Mouse (Mus musculus) retina, postnatal 7 days (tissue): ENCODE data around the gene Dock4.
A peak's percentile ranks its signal among the peaks of the same experiment; 100 is the strongest.

Source experiments
- DNase-seq: peaks from one replicate; pipeline ENCODE4 v3.0.0-alpha.2; 2012; ENCODE audit warnings: low read depth, low spot score

The Dock4 gene

DNA sequence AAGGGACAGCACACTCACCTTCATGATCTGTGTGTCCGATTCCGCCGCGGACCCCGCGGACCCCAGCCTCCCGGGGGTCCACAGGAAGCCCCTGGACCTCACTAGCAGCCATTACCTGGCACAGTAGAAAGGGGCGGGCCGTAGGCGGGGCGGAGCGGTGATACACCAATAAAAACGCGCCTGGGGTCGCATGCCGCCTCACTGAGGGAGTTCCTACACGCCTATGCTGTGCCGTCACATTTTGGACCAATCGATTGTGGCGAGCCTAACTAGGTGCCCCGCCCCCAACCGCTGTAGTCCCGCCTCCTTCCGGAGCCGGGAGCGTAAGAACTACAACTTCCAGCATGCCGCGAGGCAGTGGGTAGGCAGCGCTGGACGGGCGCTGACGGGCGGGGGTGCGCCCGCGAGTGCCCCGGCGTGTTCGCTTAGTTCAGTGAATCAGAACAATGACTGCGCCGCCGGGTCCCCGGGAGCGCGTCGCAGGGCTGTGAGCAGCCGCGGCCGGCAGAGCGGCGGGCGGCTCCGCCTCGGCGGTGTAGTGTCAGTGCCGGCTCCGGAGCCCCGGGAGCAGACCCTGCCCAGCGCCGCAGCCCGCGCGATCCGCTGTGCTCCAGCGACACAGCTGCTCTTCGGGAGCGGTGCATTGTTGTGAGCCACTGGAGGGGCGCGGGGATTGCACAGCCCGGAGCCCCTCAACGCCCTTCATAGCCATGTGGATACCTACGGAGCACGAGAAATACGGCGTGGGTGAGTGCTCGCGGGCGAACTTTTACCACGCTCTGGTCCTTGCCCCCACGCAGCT lies at the start of gene Dock4, which contains the start of gene Zfp277:
Dock4 (plus strand) TSS at position 305 of the 802 bp plus-strand sequence.
Zfp277 (minus strand) TSS at position 255 of the 802 bp plus-strand sequence.
- peak; percentile 99 for DNase-seq

DNA sequence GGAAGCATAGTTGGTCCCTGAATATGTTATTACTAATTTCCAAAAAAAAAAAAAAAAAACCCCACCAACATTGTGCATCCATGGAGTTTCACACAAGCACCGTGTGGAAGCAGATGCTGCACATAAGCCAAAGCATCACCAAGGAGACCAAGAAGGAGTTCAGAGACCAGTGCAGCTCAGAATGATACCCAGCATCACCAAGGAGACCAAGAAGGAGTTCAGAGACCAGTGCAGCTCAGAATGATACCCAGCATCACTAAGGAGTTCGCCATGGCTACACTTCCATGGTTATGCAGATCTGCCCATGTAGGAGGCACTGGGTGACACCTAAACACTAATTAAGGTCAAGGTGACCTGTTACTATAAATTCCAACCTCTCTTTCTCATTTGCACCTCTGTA lies 46.8 kb upstream of the Dock4 start:
- DNase-seq, result no peak

DNA sequence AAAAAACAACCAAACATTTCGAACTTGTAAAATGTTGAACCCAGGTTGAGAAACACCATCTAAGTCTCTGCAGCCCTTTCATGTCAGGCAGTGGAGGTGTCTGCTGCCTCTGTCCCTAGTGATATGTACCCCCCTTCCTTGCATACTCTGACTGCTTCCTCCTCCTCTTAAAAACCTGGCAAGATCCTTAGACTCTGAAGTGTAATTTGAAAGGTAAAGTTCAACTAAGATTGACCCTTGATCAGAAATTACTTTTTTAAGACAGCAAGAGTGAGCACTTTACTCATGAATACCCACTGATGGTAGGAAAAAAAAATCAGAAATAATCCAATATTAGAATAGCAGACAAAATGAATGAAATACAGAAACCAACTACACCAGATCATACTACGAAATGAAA lies 46.4 kb upstream of the Dock4 start:
- no peak for DNase-seq

DNA sequence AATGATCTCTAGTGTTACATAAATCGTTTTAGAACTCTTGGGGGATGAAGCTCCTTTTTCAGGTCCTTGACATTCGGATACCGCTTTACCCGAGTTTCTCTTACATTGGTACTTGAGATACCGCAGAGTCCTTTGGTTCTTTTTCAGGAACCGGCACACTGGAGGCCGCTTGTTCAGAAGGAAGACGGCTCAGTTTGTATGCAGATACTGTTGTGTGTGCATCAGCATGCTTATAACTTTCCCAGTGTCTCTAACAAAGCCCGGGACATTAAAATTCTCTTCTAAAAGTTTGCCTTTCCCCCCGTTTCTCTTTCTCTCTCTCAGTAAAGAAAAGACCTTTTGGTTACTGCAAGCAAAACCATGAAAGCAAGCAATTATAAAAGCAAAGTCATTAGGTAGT lies 45.9 kb upstream of the Dock4 start:
- no peak for DNase-seq

DNA sequence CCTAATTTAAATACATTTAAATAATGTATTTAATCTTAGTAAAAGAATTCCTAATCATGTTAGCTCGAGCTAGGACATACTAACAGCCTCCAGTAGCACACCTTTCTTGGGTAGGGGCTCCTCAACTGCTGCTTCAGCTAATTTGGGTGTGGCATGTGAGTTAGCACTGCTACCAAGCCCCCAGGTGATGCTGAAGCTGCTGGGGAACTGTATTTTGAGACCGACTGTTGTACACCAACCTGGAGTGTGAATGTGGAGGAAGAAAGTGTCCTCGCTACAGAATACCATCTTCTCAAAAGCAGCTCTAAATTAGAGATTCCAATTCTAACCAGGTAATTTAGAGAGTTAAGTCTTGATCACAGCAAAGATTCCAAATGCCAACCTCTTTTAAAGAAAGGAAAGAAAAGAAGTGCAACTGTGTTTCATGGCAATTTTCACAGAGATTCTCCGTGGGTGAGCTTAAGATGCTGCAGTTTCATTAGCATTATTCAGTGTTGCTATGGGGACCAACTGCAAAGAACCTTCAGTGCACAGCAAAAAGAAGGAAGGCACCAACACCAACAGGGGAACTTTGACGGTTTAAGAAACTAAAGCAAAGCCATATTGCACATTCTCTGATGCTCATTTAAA lies 31.0 kb upstream of the Dock4 start:
- no peak for DNase-seq

DNA sequence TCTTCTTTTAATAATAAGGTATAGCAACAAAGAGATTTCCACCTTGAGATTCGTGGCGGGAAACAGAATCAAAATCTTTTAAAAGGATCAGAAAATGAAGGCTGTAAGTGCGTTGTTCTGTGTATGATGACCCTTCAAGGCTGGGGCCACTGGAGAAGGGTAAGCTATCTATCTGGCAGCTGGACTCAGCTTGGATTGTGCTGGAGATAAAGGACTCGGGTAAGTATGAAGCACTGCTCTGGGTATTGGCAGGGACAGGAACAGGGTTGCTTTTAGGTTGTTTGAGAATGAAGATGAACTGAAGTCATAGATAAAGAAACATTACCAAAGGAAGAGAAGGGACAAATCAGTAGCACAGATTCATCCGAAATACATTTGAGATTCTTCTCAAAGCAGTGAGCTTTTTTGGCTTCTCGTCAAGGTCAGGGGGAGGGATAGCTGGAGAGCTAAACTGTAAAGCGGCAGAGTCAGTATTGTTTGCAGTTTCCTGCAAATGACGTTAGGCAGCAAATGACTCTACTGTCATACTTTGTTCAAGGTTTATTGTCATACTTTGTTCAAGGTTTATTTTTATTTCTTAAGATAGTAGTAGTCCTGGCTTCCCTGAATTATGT lies 30.3 kb upstream of the Dock4 start:
- no peak for DNase-seq

DNA sequence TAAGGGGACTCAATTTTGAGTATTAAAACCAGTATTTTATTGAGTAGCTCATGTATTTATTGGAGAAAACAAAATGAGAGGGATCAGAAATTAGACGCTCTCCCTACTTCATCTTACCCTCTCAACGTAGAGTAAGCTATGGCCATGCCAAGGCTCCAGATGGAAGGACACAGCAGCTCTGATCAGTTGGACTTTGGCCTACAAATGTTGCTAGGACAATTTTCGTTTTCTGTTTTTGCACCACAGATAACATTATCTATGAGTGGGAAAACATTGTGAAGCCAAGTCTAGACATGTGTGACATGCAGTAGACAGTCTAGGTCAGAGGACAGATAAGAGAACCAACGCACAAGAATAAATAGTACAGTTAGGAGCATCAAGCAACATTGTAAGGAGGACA lies 28.5 kb upstream of the Dock4 start:
- DNase-seq, result no peak

DNA sequence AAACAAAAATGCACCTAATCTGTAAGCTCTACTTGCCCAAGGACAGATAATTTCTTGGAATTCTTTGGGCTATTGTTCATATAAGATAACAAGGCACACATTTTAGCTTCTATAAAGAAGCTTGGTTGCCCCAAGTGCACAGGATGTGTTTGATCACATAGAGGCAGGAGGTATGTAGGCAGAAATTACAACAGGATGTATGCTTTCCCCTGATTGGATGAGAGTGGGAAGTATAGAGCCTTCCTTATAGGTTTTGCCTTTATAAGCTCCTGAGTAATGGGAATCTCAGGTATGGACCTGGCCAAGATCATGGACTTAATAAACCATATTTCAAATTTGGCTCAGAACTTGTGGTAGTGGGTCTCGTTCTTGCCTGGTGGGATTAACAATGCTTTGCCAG lies 20.8 kb upstream of the Dock4 start:
- DNase-seq, result no peak

DNA sequence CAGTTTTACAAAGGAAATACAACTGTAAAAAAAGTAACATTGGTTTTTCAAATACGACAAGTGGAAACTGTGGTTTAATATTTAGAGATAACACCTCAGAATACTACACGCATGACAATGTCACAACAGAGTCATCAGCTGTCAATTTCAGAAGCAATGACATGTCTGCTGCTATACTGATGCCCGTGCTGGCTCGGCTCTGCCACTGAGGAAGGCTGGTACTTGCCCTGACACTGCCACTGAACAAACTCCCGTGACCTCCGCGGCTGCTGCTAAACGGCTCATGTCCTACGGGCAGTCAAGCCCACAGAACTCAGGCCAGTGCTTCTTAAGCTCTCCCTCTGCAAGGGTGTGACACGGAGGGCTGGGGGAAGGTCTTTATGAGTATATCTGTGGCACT lies 18.1 kb upstream of the Dock4 start:
- no peak for DNase-seq

DNA sequence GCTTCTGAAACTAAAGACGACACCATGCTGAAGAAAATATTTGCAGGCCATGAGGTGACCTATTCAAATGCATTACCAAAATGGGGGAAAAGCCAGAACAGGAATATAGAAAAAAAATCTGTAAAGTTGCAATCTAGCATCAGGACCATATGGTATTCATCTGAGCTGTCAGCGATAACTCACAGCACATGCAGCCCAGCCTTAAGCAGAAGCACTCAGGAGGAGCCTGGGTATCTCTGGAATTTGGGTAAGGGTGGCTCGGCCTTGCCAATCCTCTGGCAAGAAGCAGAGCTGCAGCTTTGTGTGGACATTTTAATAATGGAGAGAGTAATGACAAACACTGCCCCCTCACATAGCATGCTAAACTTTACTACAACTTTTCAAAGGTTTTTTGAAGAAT lies 15.8 kb upstream of the Dock4 start:
- DNase-seq, result no peak

DNA sequence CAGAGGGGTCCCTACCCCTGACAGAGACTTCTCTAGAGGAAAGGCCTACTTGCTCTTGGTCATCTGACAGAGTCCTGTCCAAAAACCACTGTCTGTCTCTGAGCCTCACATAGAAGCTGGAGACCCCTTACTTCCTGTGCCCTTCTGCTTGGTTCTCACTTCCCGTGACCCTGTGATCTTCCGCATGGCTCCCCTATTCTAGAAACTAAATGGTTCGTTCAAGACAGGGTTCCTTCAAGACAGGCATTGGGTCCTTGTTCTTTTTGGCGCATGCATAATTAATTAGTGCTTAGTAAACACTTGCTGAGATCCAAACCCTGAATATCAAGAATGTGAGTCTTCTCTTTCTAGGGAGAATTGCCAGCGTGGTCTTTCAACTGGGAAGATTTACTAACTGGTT lies 14.7 kb upstream of the Dock4 start:
- DNase-seq, result no peak

DNA sequence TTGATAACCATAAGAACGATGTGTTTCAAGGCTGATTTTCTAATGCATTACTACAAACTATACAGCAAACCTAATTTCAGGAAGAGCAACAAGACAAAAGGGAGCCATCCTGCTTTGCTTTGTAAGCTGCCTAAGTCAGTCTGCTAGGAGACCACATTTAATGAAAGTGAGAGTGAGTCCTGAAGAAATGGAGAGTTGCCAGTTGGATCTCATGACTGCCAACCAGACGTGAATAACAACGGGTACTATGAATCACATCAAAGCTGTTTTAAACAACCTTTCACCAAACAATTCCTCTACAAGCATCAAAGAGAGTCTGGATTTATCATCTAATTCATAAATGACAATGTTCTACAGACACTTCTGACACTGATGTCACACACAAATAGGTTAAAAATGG lies 11.7 kb upstream of the Dock4 start:
- no peak for DNase-seq

DNA sequence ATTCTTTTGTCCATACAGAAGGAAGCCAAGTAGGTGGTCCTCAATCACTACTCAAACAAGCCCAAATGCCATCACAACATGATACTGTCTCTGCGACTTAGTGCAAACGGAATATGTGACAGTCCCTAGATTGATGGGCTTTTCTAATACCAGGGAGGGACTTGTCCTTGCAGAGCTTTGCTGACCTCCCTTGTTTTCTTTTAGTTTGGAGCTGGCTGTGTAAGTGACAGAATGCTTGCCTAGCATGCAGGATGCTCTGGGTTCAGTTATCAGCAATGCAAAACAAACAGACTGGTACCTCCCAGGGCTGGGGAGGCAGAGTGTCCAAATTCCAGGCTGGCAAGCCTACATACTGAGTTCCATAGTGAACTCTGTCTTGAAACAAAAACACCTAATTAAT lies 7.7 kb upstream of the Dock4 start:
- DNase-seq, result no peak

DNA sequence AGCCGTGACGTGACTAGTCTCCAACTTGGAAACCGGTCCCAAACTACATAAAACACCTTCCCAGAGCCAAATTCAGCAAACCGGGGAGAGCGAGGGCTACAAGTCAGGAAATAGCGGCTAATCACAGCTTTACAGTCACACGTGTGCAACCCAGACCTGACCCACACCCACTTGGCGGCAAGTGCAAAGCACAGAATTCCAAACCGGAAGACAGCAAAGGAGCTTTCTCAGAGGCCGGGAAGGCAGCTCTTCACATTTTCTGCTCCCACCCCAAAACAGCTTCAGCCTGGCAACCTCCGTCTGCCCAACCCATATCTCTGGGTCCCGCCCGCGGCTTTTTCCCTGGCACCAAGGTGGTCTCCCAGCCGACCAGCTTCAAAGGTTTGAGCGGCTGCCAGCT lies 546 bp upstream of the Dock4 start:
- DNase-seq, result peak; percentile 23

DNA sequence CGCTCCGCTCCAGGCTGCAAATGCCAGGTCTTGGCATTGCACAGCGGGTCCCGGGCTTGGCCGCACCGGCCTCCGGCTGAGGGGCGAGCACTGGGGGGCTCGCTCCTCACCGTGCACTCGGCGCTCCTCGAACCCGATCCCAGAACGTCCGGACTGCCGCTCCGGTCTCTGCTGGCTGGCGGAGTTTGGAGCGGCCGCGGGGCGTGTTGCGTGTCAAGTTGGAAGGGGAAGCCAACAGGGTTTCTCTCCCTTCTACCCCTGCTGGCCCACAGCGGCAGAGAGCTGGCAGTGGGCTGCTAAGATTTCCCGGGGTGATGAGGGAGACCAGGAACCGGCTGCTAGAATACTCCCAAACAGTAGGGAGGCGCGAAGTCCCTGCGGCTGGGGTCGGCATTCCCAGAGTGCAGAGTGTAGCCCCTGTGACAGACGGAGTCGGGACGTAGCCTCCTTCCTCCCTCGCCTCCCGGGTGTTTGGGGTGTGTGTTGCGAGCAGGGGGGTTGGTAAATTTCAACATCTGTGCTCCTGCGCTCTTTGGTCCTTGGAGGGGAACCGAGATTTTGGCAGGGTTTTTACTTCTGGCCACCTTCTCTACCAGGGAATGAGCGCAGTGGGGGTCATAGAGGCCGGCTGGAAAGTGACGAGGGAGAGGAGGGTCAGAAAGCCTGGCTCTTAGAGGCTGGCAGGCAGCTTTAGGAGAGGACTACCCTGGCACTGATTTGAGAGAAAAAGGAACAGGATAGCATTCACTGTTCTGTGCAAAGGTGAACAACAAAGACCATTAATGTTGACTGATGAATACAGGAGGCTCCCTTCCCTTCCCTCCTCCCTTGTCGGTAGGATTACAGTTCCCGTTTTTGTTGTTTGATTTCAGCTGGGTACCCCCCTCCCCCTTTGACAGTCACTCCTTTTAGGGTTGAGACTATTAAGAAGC lies 964 bp downstream of the Dock4 start:
- peak; percentile 17 for DNase-seq

DNA sequence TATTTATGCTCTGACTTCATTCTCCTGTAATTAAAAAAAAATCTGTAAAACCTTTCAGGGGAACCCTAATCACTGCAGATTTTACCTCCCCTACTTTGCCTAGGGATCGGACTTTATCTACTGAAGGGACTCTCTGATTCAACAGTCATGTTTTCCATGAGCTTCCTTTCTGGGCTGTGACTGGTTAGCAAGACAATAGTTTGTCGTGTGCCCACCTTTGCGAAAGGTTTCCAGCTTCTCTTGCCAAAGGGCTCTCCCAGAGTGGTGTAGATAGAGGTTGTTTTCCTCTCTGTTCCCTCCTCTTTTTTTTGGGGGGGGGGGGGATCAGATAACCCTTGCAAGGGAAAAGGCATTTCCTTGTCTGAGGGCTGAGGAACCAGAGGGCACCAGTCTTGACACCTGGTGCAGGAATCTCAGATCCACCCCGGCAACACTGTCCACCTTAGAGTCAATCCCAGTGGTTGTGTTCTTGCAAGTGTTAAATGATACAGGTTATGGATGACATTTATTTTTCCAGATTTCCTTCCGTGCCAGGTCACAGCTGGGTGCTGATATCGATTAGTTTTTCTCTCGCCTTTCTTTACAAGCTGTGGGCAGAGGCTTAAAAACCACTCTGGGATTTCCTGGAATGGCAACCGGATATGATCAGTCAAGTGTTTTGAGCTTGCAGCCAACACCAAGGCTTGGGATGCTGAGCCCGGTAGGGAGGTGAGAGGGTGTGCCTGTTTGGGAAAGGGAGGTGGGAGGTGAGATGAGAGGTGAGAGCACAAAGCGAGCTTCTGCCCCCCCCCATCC lies 2.0 kb downstream of the Dock4 start:
- DNase-seq, result no peak

DNA sequence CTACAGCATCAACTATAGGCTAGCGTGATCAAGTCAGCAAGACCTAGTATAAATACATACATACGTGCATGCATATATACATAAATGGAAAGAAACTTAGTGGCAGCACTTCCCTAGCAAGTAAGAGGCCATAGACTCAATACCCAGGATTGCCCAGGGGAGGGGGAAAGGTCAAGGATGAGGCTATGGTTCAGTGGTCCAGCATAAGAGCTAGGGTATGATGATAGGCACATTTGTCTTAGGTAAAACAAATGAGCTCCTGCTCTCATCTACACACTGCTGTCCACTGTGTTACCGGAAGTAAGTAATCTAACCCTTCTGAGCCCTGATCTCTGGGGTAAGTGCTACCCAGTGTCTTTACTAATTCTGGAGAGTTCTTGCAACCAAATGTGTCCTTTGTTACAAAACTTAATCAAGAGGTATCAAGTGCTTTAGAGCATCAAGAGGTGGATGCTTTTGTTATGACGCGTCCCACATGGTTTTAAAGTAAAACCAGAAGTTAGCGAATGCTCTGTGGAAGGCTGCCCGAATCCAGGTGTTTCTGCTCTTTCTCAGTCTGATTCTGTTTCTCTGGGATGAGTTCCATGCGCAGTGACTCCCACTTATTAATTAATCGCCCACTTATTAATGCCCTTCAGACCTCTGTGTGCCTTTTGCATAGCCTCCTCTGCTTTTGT lies 3.5 kb downstream of the Dock4 start:
- DNase-seq, result no peak

DNA sequence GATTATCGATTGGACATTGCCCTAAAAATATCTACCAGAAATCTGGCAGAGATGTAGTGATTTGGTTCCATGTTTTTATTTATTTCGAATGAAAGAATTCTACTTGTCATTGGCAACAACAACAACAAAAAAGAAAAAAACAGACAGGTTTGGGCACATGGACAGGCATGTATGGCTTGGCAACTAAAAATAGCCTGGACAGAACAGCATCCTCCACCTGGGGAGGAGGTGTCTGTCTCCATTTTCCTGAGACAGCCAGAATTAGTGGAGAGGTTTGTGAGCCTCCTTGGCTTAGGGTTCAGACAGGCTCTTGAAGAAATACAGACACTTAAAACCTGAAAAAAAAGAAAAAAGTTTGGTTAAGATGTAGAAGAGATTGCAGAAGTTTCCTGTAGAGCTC lies 10.8 kb downstream of the Dock4 start:
- no peak for DNase-seq

DNA sequence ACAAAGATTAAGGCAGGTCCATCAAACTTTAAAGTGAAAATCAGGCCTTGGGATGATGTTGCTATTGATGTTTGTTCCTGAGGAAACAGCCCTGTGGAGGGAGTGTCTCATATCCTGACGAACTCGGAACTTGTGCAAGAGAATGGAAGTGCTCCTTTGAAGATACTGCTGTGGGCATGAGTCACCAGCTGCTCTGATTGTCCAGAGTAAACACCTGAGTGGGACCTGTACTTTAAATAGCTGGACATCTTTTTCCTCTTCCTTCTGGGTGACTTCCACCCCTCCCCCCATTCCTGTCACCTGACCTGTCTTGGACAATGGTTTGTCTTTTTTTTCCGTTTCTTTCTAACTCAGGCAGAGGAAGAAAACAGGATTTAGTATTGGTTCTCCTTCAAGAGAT lies 13.2 kb downstream of the Dock4 start:
- DNase-seq, result no peak

DNA sequence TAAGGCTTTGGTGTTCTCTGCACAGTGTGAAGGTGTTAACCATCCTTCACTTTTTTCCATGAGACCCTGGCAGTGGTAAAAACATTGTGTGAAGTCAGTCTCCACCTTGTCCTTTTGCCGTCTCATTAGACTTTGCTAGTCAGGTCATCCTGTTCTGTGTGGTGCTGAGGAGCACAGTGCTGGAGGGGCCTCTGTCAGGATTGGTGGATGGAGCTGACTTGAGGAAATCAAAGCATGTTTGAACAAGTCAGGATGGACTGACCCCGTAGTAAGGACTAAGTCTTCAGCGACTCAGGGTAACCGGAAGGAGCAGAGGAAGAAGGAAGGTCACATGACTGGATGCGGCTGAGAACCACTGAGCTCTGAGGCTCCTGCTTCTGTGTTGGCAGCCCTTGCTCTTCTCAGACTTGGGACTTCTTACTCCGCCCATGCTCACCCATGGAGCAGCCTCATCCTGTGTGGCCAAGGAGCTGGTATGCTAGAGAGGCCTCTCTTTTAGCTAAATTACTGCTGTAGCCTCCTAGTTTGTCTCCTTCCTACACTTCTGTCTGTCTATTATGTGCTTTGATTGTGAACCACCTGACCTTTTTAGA lies 14.0 kb downstream of the Dock4 start:
- no peak for DNase-seq
